Mouse (Mus musculus) stomach, postnatal 0 days (tissue): Measurements from ENCODE around the gene Ubl3. TPM values are rescaled to one million over a fixed set of nuclear protein-coding genes. Genes with fewer than 3 reads are reported as not detected.

Experiments
- ATAC-seq: fragments of 200-750 bp; cut with Nextera tagmentation; 2 replicates; pipeline ENCODE4 v1.8.0; 2017; ENCODE audit not compliant: low FRiP score, low TSS enrichment
- DNase-seq: peaks from one replicate; pipeline ENCODE4 v3.0.0-alpha.2; 2016; ENCODE audit warnings: low spot score
- H3K27ac ChIP-seq: fragments of 300-500 bp; sonication (generic); replicated peaks from 2 replicates; pipeline ENCODE4 v1.5.1; 2014; ENCODE audit warnings: mild to moderate bottlenecking, control low read depth
- H3K27me3 ChIP-seq: fragments of 300-500 bp; sonication (generic); 2 replicates; pipeline ENCODE4 v1.6.1; 2014; ENCODE audit warnings: low read length; ENCODE audit not compliant: control insufficient read depth, insufficient read depth
- H3K36me3 ChIP-seq: fragments of 300-500 bp; sonication (generic); 2 replicates; pipeline ENCODE4 v1.6.1; 2014; ENCODE audit warnings: low read length, mixed read lengths; ENCODE audit not compliant: control insufficient read depth, insufficient read depth
- H3K4me1 ChIP-seq: fragments of 300-500 bp; sonication (generic); replicated peaks from 2 replicates; pipeline ENCODE4 v1.6.1; 2014; ENCODE audit warnings: antibody characterized with exemption; ENCODE audit not compliant: control insufficient read depth, insufficient read depth
- H3K4me2 ChIP-seq: fragments of 300-500 bp; sonication (generic); replicated peaks from 2 replicates; pipeline ENCODE4 v1.6.1; 2014; ENCODE audit warnings: low read depth, mild to moderate bottlenecking, control low read depth, moderate library complexity
- H3K4me3 ChIP-seq: fragments of 300-500 bp; sonication (generic); 2 replicates; pipeline ENCODE4 v1.5.1; 2014; ENCODE audit warnings: low read depth, low read length, control low read depth
- H3K9ac ChIP-seq: fragments of 300-500 bp; sonication (generic); 2 replicates; pipeline ENCODE4 v1.6.1; 2014; ENCODE audit warnings: mild to moderate bottlenecking, low read length, control low read depth, mixed read lengths
- H3K9me3 ChIP-seq: fragments of 300-500 bp; sonication (generic); 2 replicates; pipeline ENCODE4 v1.6.1; 2016; ENCODE audit warnings: low read length; ENCODE audit not compliant: control insufficient read depth
- CTCF ChIP-seq: IDR thresholded peaks from 2 replicates; pipeline ENCODE4 v1.5.1; 2016; ENCODE audit warnings: antibody characterized with exemption, low read depth, mild to moderate bottlenecking, moderate library complexity
- EP300 ChIP-seq: optimal IDR thresholded peaks from 2 replicates; pipeline ENCODE3; 2016; ENCODE audit warnings: antibody characterized with exemption
- WGBS: fragments of 180-500 bp; shearing (Covaris S2); extraction: QIAGEN DNeasy Blood & Tissue Kit; methylation state at CpG from one replicate; pipeline ENCODE4 v1.1.7; 2014; 5-methylcytosine and 5-hydroxymethylcytosine counted together
- polyA plus RNA-seq: library from polyadenylated mRNA; unstranded; fragments of >200 nt; fragmentation: Nextera tagmentation; extraction: Ambion mirVana; gene quantifications from 2 replicates; pipeline ENCODE4 v1.2.1, GENCODE M21; 2015

Ubl3 gene
- polyA plus RNA-seq, 1 experiment from 2014 or later = 117 TPM

DNA sequence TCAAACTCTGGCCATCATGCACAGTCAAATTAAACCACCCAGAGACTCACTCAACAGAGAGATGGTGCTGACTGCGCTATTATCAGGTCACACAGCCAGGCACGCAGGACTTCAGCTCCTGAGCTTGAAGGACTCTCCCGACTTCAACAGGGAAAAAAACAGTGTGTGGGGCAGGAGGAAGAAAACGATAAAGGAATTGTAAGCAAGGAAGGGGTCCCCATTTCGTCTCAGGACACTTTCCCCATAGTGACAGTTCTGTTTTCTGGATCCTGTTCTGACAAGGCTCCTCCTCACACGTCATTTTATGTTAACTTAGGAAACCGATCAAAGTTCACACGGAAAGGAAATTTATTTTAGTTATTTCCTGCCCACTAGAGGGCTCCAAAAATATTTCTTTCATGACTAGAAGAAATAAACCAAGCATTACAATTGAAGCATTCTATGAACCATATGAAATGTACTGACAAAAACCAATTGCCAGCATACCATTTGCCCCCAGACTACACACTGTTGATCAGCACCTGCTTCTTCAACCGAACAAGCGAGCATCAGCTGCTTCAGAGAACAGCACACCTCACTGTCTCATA, 4.6 kb downstream of the Ubl3 start:
- 24% methylated on average over 10 of the region's 10 CpGs for WGBS
- no peak for DNase-seq
- H3K4me1 ChIP-seq = 0 out of 2 replicates have a peak, but pooled peaks cover 6% of the 10 kb centered on the region
- 0 out of 2 replicates have a peak overlapping the region, but pooled peaks have one; percentile 21 for H3K4me2 ChIP-seq
- no peak overlapping the region for H3K4me3 ChIP-seq
- no peaks in the 10 kb centered on the region for H3K36me3 ChIP-seq
- H3K9ac ChIP-seq = no peak overlapping the region
- no peaks in the 10 kb centered on the region for H3K27me3 ChIP-seq
- H3K9me3 ChIP-seq = no peaks in the 10 kb centered on the region
- H3K27ac ChIP-seq = no peak overlapping the region; the same call in 1 of the 2 replicates
- TF ChIP-seq EP300 (no peak), CTCF (peak; percentile 70)
- ATAC-seq = no peak

- ATAC-seq = no peak
- Histone ChIP-seq H3K4me3 (no peak overlapping the region), H3K27me3 (no peaks in the 10 kb centered on the region), H3K4me1 (0 out of 2 replicates have a peak, but pooled peaks cover 11% of the 10 kb centered on the region), H3K9ac (no peak overlapping the region), H3K36me3 (no peaks in the 10 kb centered on the region), H3K4me2 (no peak overlapping the region), H3K27ac (no peak overlapping the region), H3K9me3 (no peaks in the 10 kb centered on the region)
- WGBS = 23% methylated on average over 2 of the region's 2 CpGs
- TF ChIP-seq CTCF (no peak), EP300 (no peak)
- DNase-seq = no peak
Observed at GRCm38 (mm10) chr5:148546970-148547369, 5.6 kb downstream of the Ubl3 start.

- Histone ChIP-seq H3K4me3 (no peak overlapping the region), H3K27ac (no peak overlapping the region), H3K27me3 (no peaks in the 10 kb centered on the region), H3K4me1 (0 out of 2 replicates have a peak, but pooled peaks cover 11% of the 10 kb centered on the region), H3K9me3 (no peaks in the 10 kb centered on the region), H3K36me3 (no peaks in the 10 kb centered on the region), H3K4me2 (no peak overlapping the region), H3K9ac (no peak overlapping the region)
- 78% methylated on average over 2 of the region's 2 CpGs for WGBS
- DNase-seq = no peak
- no peak for ATAC-seq
- TF ChIP-seq EP300 (no peak), CTCF (no peak)
Observed at GRCm38 (mm10) chr5:148544733-148545132, 7.9 kb downstream of the Ubl3 start.

- H3K27me3 ChIP-seq = no peaks in the 10 kb centered on the region
- WGBS = 42% methylated on average over 2 of the region's 2 CpGs
- H3K27ac ChIP-seq = no peak overlapping the region
- H3K4me2 ChIP-seq = no peak overlapping the region
- H3K9me3 ChIP-seq = no peaks in the 10 kb centered on the region
- no peak overlapping the region for H3K4me3 ChIP-seq
- H3K9ac ChIP-seq = no peak overlapping the region
- no peak for DNase-seq
- TF ChIP-seq CTCF (no peak), EP300 (no peak)
- H3K36me3 ChIP-seq = no peaks in the 10 kb centered on the region
- 0 out of 2 replicates have a peak, but pooled peaks cover 5% of the 10 kb centered on the region for H3K4me1 ChIP-seq
- no peak for ATAC-seq
Observed at GRCm38 (mm10) chr5:148542196-148542595, 10.4 kb downstream of the Ubl3 start.

GRCm38 (mm10) chr5:148535669-148536430, 16.7 kb downstream of the Ubl3 start:
- Histone ChIP-seq H3K9ac (no peak overlapping the region), H3K4me2 (no peak overlapping the region), H3K4me1 (no peaks in the 10 kb centered on the region), H3K27ac (no peak overlapping the region), H3K9me3 (no peaks in the 10 kb centered on the region), H3K27me3 (no peaks in the 10 kb centered on the region), H3K4me3 (no peak overlapping the region), H3K36me3 (no peaks in the 10 kb centered on the region)
- no peak for DNase-seq
- no peak for ATAC-seq
- WGBS = 62% methylated on average over 4 of the region's 4 CpGs
- TF ChIP-seq EP300 (no peak), CTCF (no peak)

- H3K4me2 ChIP-seq = no peak overlapping the region
Observed at GRCm38 (mm10) chr5:148534644-148535043, 17.9 kb downstream of the Ubl3 start.

More at GRCm38 (mm10) chr5:148534644-148535043, 17.9 kb downstream of the Ubl3 start:
- ATAC-seq = no peak
- WGBS = 61% methylated on average over 3 of the region's 3 CpGs
- no peak overlapping the region for H3K27ac ChIP-seq
- no peaks in the 10 kb centered on the region for H3K36me3 ChIP-seq
- H3K4me3 ChIP-seq = no peak overlapping the region
- H3K27me3 ChIP-seq = no peaks in the 10 kb centered on the region
- DNase-seq = no peak
- H3K9ac ChIP-seq = no peak overlapping the region
- no peak for TF ChIP-seq EP300
- no peak for TF ChIP-seq CTCF
- H3K9me3 ChIP-seq = no peaks in the 10 kb centered on the region
- H3K4me1 ChIP-seq = no peaks in the 10 kb centered on the region
